Mouse (Mus musculus): ENCODE results near the gene Slc12a3. TPM values are rescaled to one million over a fixed set of nuclear protein-coding genes. Genes with fewer than 3 reads are reported as not detected.

Slc12a3 gene
- polyA plus RNA-seq, 1 experiment from 2014 or later = not detected

DNA sequence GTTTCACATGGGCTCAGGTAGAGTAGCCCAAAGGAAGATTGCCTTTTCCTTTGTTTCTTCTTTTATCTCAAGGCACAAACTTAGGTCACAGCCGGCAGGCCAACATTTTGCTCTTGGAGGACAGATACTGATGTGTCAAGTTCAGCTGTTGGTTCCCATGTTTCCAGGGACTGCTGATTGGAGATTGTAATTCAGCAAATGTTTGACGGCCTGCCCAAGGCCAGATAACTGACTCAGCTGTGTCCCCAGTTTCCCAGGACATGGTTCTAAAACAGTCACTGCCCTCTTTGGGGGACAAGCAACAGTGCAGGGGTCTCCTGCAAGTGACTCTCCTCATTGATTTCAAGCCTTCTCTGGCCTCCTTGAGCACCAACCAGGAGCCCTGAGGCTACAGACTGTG is 9.0 kb upstream of the Slc12a3 start:
- Histone ChIP-seq H3K4me3 (ENCODE audit: low read depth, low read length) (no peak overlapping the region), H3K9ac (ENCODE audit: low read depth, low read length) (no peak overlapping the region), H3K4me1 (replicated peaks; ENCODE audit: control insufficient read depth, insufficient read depth, low read length) (no peaks in the 10 kb centered on the region; the same call in 1 of the 2 replicates), H3K4me2 (no peak overlapping the region), H3K27ac (ENCODE audit: low read depth, low read length) (no peak overlapping the region), H3K27me3 (replicated peaks; ENCODE audit: control insufficient read depth, insufficient read depth, low read length) (no peaks in the 10 kb centered on the region), H3K9me3 (ENCODE audit: control insufficient read depth, low read length) (no peaks in the 10 kb centered on the region), H3K36me3 (ENCODE audit: control insufficient read depth, insufficient read depth, low read length) (no peaks in the 10 kb centered on the region)
- ATAC-seq (replicated peaks; ENCODE audit: low FRiP score) (no peak), DNase-seq (ENCODE audit: low spot score) (no peak)
- 72% methylated on average over 2 of the region's 2 CpGs for WGBS

DNA sequence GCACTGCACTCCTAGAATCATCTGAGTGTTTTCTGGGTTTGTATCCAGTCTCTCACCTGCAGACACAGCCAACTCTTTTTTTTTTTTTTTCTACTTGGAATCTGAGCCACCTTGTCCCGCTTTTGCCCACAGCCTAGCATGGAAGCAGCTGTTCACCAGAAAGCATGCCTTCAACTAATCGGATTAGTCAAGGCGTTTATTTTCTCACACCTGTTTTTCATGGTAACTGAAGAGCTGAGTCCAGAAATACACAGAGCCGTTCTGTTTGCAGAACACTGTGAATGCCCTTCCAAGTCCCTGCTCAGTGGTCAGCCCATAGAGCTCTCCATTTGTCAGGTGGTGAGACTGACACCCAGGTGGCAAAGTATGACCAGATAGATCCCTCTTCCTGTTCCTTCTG is 6.9 kb upstream of the Slc12a3 start:
- no peaks in the 10 kb centered on the region; the same call in 1 of the 2 replicates for H3K4me1 ChIP-seq (replicated peaks; ENCODE audit: control insufficient read depth, insufficient read depth, low read length)
- H3K27ac ChIP-seq (ENCODE audit: low read depth, low read length) = no peak overlapping the region
- no peak overlapping the region for H3K9ac ChIP-seq (ENCODE audit: low read depth, low read length)
- no peaks in the 10 kb centered on the region for H3K36me3 ChIP-seq (ENCODE audit: control insufficient read depth, insufficient read depth, low read length)
- DNase-seq (ENCODE audit: low spot score) (no peak), ATAC-seq (replicated peaks; ENCODE audit: low FRiP score) (no peak)
- 87% methylated on average over 4 of the region's 4 CpGs for WGBS
- no peak overlapping the region for H3K4me3 ChIP-seq (ENCODE audit: low read depth, low read length)
- H3K27me3 ChIP-seq (replicated peaks; ENCODE audit: control insufficient read depth, insufficient read depth, low read length) = no peaks in the 10 kb centered on the region
- H3K9me3 ChIP-seq (ENCODE audit: control insufficient read depth, low read length) = no peaks in the 10 kb centered on the region
- H3K4me2 ChIP-seq = no peak overlapping the region

DNA sequence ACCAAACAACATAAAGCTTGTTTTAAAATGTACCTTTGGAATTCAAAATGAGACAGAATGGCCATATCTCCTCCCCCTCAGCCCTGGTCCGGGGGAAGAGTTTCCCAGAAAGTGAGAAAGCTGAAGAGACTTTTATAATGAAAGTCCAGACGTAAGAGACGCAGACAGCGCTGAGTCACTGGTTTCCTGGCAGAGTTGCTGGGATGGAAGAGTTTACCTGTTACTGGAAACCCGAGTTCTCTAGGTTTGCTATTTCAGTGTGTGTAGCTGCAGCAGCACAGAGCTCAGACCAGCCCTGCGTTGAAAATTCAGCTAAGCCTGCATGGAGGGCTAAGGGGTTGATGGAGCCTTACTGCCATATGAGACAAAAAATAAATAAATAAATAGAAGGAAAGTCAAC is 6.0 kb upstream of the Slc12a3 start:
- WGBS = 75% methylated on average over 6 of the region's 6 CpGs
- Histone ChIP-seq H3K27me3 (replicated peaks; ENCODE audit: control insufficient read depth, insufficient read depth, low read length) (no peaks in the 10 kb centered on the region), H3K9ac (ENCODE audit: low read depth, low read length) (no peak overlapping the region), H3K36me3 (ENCODE audit: control insufficient read depth, insufficient read depth, low read length) (no peaks in the 10 kb centered on the region), H3K4me2 (no peak overlapping the region), H3K4me1 (replicated peaks; ENCODE audit: control insufficient read depth, insufficient read depth, low read length) (no peaks in the 10 kb centered on the region; the same call in 1 of the 2 replicates), H3K4me3 (ENCODE audit: low read depth, low read length) (no peak overlapping the region), H3K9me3 (ENCODE audit: control insufficient read depth, low read length) (no peaks in the 10 kb centered on the region), H3K27ac (ENCODE audit: low read depth, low read length) (no peak overlapping the region)
- ATAC-seq (replicated peaks; ENCODE audit: low FRiP score) (no peak), DNase-seq (ENCODE audit: low spot score) (no peak)

DNA sequence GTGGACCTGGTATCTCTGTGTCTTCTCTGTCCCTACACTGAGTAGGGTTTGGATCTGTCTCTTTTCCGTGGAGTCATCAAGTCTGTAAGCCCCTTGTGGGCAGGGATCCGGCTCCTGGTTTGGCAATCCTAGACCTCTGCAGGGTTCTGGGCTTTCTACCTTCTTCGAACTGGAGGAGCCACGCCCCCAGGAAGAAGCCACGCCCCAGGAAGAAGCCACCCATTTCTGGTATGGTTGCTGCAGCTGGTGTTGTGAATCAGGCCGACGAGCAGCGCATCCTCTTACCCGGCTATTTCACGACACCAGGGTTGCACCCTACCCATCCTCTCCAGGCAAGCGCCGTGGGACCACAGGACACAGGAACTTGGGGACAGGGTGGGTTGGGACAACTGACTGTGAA is 4.9 kb upstream of the Slc12a3 start:
- Histone ChIP-seq H3K36me3 (ENCODE audit: control insufficient read depth, insufficient read depth, low read length) (no peaks in the 10 kb centered on the region), H3K9me3 (ENCODE audit: control insufficient read depth, low read length) (no peaks in the 10 kb centered on the region), H3K4me1 (replicated peaks; ENCODE audit: control insufficient read depth, insufficient read depth, low read length) (no peaks in the 10 kb centered on the region; the same call in 1 of the 2 replicates), H3K27ac (ENCODE audit: low read depth, low read length) (no peak overlapping the region), H3K9ac (ENCODE audit: low read depth, low read length) (no peak overlapping the region), H3K4me2 (no peak overlapping the region), H3K4me3 (ENCODE audit: low read depth, low read length) (no peak overlapping the region), H3K27me3 (replicated peaks; ENCODE audit: control insufficient read depth, insufficient read depth, low read length) (no peaks in the 10 kb centered on the region; the same call in 1 of the 2 replicates)
- no peak for DNase-seq (ENCODE audit: low spot score)
- 53% methylated on average over 12 of the region's 12 CpGs for WGBS
- ATAC-seq (replicated peaks; ENCODE audit: low FRiP score) = 0 out of 2 replicates have a peak, but pooled peaks have one; percentile 10

DNA sequence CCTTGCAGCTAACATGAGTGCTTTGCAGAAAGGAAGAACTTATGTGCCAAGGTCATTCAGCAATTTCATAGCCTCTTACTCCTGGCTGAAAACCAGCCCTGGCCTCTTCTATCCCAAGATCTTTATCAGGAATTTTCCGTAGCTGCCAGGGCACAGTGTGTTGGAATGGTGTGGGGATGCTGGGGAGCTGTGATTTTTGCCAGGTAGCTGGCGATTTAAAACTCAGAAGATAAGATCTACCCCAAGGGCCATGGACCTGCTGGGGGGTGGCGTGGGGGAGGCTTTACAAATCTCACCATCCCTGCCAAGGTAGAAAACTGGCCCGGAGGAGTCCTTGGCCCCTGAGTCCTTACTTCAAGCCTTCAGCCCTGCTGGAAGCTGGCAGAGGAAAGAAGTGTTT is 3.0 kb upstream of the Slc12a3 start:
- H3K9me3 ChIP-seq (ENCODE audit: control insufficient read depth, low read length) = no peaks in the 10 kb centered on the region
- 54% methylated on average over 4 of the region's 4 CpGs for WGBS
- DNase-seq (ENCODE audit: low spot score) (no peak), ATAC-seq (replicated peaks; ENCODE audit: low FRiP score) (no peak)
- H3K4me2 ChIP-seq = no peak overlapping the region
- no peak overlapping the region for H3K9ac ChIP-seq (ENCODE audit: low read depth, low read length)
- H3K36me3 ChIP-seq (ENCODE audit: control insufficient read depth, insufficient read depth, low read length) = no peaks in the 10 kb centered on the region
- H3K27me3 ChIP-seq (replicated peaks; ENCODE audit: control insufficient read depth, insufficient read depth, low read length) = no peaks in the 10 kb centered on the region; the same call in 1 of the 2 replicates
- H3K4me3 ChIP-seq (ENCODE audit: low read depth, low read length) = no peak overlapping the region
- H3K27ac ChIP-seq (ENCODE audit: low read depth, low read length) = no peak overlapping the region
- H3K4me1 ChIP-seq (replicated peaks; ENCODE audit: control insufficient read depth, insufficient read depth, low read length) = no peaks in the 10 kb centered on the region; the same call in 1 of the 2 replicates

DNA sequence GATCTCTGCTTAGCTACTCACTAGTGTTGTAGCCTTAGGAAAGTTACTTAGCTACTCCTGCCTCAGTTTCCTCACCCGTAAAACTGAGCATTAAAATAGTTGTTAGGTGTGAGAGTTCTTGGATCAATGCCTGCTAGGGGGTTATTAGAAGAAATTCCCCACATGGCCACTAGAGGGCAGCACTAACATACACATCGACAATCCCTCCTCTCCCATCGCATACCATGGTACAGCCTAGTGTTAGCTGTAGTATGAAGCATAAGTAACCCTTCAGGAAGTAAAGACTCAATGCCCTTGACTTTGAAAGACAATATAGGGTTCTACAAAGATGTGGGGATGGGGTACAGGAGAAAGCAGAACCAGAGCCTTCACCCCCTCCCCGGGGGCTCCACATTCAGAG is 1.7 kb downstream of the Slc12a3 start:
- Histone ChIP-seq H3K4me2 (no peak overlapping the region), H3K36me3 (ENCODE audit: control insufficient read depth, insufficient read depth, low read length) (no peaks in the 10 kb centered on the region), H3K4me1 (replicated peaks; ENCODE audit: control insufficient read depth, insufficient read depth, low read length) (no peaks in the 10 kb centered on the region), H3K27ac (ENCODE audit: low read depth, low read length) (no peak overlapping the region), H3K4me3 (ENCODE audit: low read depth, low read length) (no peak overlapping the region), H3K9ac (ENCODE audit: low read depth, low read length) (no peak overlapping the region), H3K9me3 (ENCODE audit: control insufficient read depth, low read length) (no peaks in the 10 kb centered on the region), H3K27me3 (replicated peaks; ENCODE audit: control insufficient read depth, insufficient read depth, low read length) (peaks cover 5% of the 10 kb centered on the region)
- ATAC-seq (replicated peaks; ENCODE audit: low FRiP score) (peak; percentile 48), DNase-seq (ENCODE audit: low spot score) (peak; percentile 61)
- 30% methylated on average over 4 of the region's 4 CpGs for WGBS

DNA sequence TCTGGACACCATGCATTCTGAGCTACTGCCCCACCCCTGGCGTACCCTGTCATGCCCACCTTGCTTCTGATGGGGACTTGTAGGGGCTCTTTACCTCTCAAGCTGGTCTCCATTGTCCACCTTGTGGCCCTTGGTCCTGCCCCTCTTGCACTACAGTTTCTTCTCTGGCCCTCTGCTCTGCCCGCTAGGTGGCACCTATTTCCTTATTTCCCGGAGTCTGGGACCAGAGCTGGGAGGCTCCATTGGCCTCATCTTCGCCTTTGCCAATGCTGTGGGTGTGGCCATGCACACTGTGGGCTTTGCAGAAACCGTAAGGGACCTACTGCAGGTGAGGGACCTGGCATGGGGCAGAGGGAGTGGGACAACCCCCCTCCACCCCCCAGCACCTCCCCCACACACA is 4.3 kb downstream of the Slc12a3 start:
- Histone ChIP-seq H3K4me3 (ENCODE audit: low read depth, low read length) (no peak overlapping the region), H3K4me2 (no peak overlapping the region), H3K4me1 (replicated peaks; ENCODE audit: control insufficient read depth, insufficient read depth, low read length) (no peaks in the 10 kb centered on the region), H3K27ac (ENCODE audit: low read depth, low read length) (no peak overlapping the region), H3K9me3 (ENCODE audit: control insufficient read depth, low read length) (no peaks in the 10 kb centered on the region), H3K9ac (ENCODE audit: low read depth, low read length) (no peak overlapping the region), H3K27me3 (replicated peaks; ENCODE audit: control insufficient read depth, insufficient read depth, low read length) (peaks cover 5% of the 10 kb centered on the region), H3K36me3 (ENCODE audit: control insufficient read depth, insufficient read depth, low read length) (no peaks in the 10 kb centered on the region)
- ATAC-seq (replicated peaks; ENCODE audit: low FRiP score) = no peak
- 51% methylated on average over 5 of the region's 5 CpGs for WGBS
- no peak for DNase-seq (ENCODE audit: low spot score)

DNA sequence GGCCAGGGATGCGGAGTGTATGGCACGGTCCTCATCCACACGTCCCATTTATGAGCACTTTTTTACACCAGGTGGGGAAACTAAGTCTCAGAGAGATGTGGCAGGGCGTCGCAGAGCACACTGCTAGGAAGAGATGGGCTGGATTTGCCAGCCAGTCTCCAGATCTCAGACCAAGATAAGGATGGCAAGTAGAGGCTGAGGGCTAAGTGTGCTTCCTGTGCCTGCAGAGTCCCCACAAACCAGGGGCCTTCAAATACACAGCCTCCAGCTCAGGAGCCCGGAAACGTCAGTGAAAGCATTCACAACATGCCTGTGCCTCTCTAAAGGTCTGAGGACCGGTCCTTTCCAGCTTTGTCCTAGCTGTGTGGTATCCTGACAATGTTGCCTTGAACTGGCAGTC is 8.6 kb downstream of the Slc12a3 start:
- Histone ChIP-seq H3K9ac (ENCODE audit: low read depth, low read length) (no peak overlapping the region), H3K27me3 (replicated peaks; ENCODE audit: control insufficient read depth, insufficient read depth, low read length) (no peaks in the 10 kb centered on the region), H3K4me3 (ENCODE audit: low read depth, low read length) (no peak overlapping the region), H3K27ac (ENCODE audit: low read depth, low read length) (no peak overlapping the region), H3K4me2 (no peak overlapping the region), H3K9me3 (ENCODE audit: control insufficient read depth, low read length) (no peaks in the 10 kb centered on the region), H3K36me3 (ENCODE audit: control insufficient read depth, insufficient read depth, low read length) (no peaks in the 10 kb centered on the region), H3K4me1 (replicated peaks; ENCODE audit: control insufficient read depth, insufficient read depth, low read length) (no peaks in the 10 kb centered on the region)
- DNase-seq (ENCODE audit: low spot score) = no peak
- WGBS = 61% methylated on average over 8 of the region's 8 CpGs
- no peak for ATAC-seq (replicated peaks; ENCODE audit: low FRiP score)

DNA sequence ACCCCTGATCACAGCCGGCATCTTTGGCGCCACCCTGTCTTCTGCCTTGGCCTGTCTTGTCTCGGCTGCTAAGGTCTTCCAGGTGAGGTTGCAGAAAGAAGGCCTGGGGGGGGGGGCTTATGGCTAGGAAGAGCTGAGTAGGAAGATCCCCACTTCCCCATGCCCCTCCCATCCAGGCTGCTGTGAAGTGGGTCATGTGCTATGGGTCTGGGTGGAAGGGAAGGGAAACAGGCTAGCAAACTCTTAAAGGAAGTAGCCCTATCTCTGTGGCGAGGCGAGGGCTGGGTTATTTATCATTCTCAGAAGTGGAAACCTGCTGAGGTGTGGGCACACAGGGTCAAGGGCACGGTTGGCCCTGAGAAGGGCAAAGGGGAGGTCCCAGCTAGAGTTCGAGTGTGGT is 11.8 kb downstream of the Slc12a3 start:
- no peak for DNase-seq (ENCODE audit: low spot score)
- H3K27ac ChIP-seq (ENCODE audit: low read depth, low read length) = no peak overlapping the region
- no peaks in the 10 kb centered on the region; the same call in 1 of the 2 replicates for H3K4me1 ChIP-seq (replicated peaks; ENCODE audit: control insufficient read depth, insufficient read depth, low read length)
- no peaks in the 10 kb centered on the region for H3K36me3 ChIP-seq (ENCODE audit: control insufficient read depth, insufficient read depth, low read length)
- H3K9me3 ChIP-seq (ENCODE audit: control insufficient read depth, low read length) = no peaks in the 10 kb centered on the region
- no peak overlapping the region for H3K4me3 ChIP-seq (ENCODE audit: low read depth, low read length)
- no peak overlapping the region for H3K9ac ChIP-seq (ENCODE audit: low read depth, low read length)
- ATAC-seq (replicated peaks; ENCODE audit: low FRiP score) = no peak
- no peaks in the 10 kb centered on the region for H3K27me3 ChIP-seq (replicated peaks; ENCODE audit: control insufficient read depth, insufficient read depth, low read length)
- 64% methylated on average over 7 of the region's 7 CpGs for WGBS
- H3K4me2 ChIP-seq = no peak overlapping the region
